Mouse (Mus musculus) retina, embryonic 14.5 days (tissue): ENCODE measurements at regions not wholly inside any gene's neighbourhood (a gene's known extent, or its start where the extent isn't known, plus 50 kb on each side); places are given as distances from the start of the nearest gene placed in this dataset.

ENCODE experiments used
- DNase-seq: peaks from one replicate; pipeline ENCODE4 v3.0.0-alpha.2; 2015; ENCODE audit warnings: low spot score

- DNase-seq, result no peak
Observed at GRCm38 (mm10) chr15:36719241-36719640, 288.3 kb downstream of the Zfp706 start.

GRCm38 (mm10) chr15:36717835-36718234 lies 289.7 kb downstream of the Zfp706 start:
- no peak for DNase-seq

GRCm38 (mm10) chr15:36716686-36717038 lies 290.9 kb downstream of the Zfp706 start:
- no peak for DNase-seq

- peak; percentile 87 for DNase-seq
Observed at GRCm38 (mm10) chr15:36715745-36716685, 291.6 kb downstream of the Zfp706 start.

GRCm38 (mm10) chr15:36715159-36715558 lies 292.4 kb downstream of the Zfp706 start:
- DNase-seq, result no peak

GRCm38 (mm10) chr15:36709788-36710187 lies 297.8 kb downstream of the Zfp706 start:
- DNase-seq, result no peak

GRCm38 (mm10) chr15:36708471-36708870 lies 299.1 kb downstream of the Zfp706 start:
- DNase-seq, result peak; percentile 90

- peak; percentile 55 for DNase-seq
Observed at GRCm38 (mm10) chr15:36705990-36706389, 301.6 kb downstream of the Zfp706 start.

- no peak for DNase-seq
Observed at GRCm38 (mm10) chr15:36705391-36705790, 302.2 kb downstream of the Zfp706 start.

- no peak for DNase-seq
Observed at GRCm38 (mm10) chr15:36701846-36702245, 305.7 kb downstream of the Zfp706 start.

- DNase-seq, result no peak
Observed at GRCm38 (mm10) chr15:36700196-36700595, 307.4 kb downstream of the Zfp706 start.

- DNase-seq, result peak; percentile 67
Observed at GRCm38 (mm10) chr15:36695199-36696129, 312.1 kb downstream of the Zfp706 start.

GRCm38 (mm10) chr15:36691002-36691652 lies 316.4 kb downstream of the Zfp706 start:
- DNase-seq, result no peak

GRCm38 (mm10) chr15:36689881-36690280 lies 317.7 kb downstream of the Zfp706 start:
- DNase-seq, result no peak

GRCm38 (mm10) chr15:36689301-36689700 lies 318.3 kb downstream of the Zfp706 start:
- DNase-seq, result no peak

GRCm38 (mm10) chr15:36688051-36688754 lies 319.4 kb downstream of the Zfp706 start:
- DNase-seq, result no peak

GRCm38 (mm10) chr15:36684684-36685083 lies 322.9 kb downstream of the Zfp706 start:
- DNase-seq, result no peak

- DNase-seq, result no peak
Observed at GRCm38 (mm10) chr15:36682832-36683231, 324.7 kb downstream of the Zfp706 start.

- no peak for DNase-seq
Observed at GRCm38 (mm10) chr15:36682159-36682558, 325.4 kb downstream of the Zfp706 start.

- no peak for DNase-seq
Observed at GRCm38 (mm10) chr15:36680361-36681140, 327.0 kb downstream of the Zfp706 start.

- no peak for DNase-seq
Observed at GRCm38 (mm10) chr15:36679577-36679976, 328.0 kb downstream of the Zfp706 start.
